Mouse (Mus musculus): ENCODE data around the gene Ak3. TPM values are rescaled to one million over a fixed set of nuclear protein-coding genes. Genes with fewer than 3 reads are reported as not detected.
"Not testable (repeated sequence)": the region's sequence is repeated elsewhere in the genome, so short reads cannot be mapped to it uniquely, and the experiment has no call there.

The Ak3 gene
- polyA plus RNA-seq, 1 experiment from 2014 or later: 42.7 TPM

DNA sequence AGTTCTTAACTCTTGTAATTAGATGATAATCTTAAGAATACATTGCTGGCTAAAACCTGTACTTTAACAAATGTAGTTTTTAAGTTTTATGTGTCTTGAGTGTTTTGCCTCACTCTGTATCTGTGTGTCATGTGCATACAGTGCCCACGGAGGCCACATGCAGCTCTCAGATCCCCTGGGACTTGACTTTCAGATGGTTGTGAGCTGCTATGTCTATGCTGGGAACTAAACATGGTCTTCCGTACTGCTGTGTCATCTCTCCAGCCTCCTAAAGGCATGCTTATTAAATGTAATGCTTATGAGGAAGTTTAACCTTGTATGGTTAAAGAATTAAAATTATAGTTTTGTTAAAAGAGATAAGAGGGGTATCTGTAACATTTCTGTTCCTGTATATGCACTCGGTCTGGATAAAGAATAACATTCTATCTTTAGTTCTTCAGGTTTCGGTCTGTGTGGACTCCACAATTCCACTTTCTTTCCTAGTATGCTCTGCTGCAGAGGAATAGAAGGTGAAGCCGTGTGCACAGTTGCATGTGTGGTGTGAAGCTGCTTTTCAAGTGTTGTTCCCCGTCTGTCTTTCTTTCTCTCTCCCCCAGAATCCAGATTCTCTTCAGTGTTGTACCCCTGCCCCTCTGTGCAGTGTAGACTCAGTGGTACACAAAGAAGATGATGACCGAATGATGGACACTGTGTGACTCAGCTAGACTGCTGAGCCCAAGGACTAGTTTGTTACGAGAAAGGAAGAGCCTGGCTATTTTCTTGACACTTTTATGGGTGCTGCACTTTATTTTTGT, 32.2 kb downstream of the Ak3 start:
- no peak for DNase-seq
- WGBS (ENCODE audit: insufficient replicate concordance): 75% methylated on average over 8 of the region's 8 CpGs

DNA sequence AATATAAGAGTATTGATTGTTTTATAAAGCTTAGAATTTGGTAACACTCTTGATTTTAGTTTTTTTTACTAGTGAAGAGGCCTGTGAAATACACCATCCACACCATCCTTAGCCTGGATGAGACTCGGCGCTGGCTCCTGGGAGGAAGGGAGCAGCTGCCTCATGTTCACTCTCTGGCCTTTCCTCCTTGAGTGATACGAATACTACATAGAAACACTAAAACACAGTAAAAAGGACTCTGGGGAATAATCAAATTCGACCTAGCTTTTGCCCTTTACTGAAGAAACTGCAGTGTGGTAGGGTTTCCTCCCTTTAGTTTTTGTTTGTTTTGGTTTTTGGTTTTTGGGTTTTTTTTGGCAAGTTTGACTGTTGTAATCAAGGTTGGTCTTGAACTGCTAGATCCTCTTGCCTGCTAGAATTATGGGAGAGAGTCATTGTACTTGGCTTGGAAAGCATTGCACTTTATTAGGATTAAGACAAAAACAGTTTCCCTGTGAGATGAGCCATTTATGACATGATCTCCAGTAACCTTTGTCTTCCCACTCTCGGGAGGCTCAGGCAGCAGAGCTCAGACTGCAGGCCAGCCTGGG, 33.2 kb downstream of the Ak3 start:
- 78% methylated on average over 5 of the region's 5 CpGs for WGBS (ENCODE audit: insufficient replicate concordance)
- no peaks in the 10 kb centered on the region for H3K9me3 ChIP-seq (replicated peaks)
- no peak for DNase-seq

More for the DNA sequence above, 32.2 kb downstream of the Ak3 start:
- no peak overlapping the region for H3K9ac ChIP-seq
- H3K4me2 ChIP-seq: no peak overlapping the region
- no peak for ATAC-seq (ENCODE audit: low read depth)
- H3K9me3 ChIP-seq (replicated peaks): no peaks in the 10 kb centered on the region
- H3K4me1 ChIP-seq (replicated peaks): no peaks in the 10 kb centered on the region
- no peaks in the 10 kb centered on the region for H3K27me3 ChIP-seq
- peaks cover 77% of the 10 kb centered on the region for H3K36me3 ChIP-seq
- H3K27ac ChIP-seq: no peak overlapping the region
- H3K4me3 ChIP-seq (replicated peaks): no peak overlapping the region

DNA sequence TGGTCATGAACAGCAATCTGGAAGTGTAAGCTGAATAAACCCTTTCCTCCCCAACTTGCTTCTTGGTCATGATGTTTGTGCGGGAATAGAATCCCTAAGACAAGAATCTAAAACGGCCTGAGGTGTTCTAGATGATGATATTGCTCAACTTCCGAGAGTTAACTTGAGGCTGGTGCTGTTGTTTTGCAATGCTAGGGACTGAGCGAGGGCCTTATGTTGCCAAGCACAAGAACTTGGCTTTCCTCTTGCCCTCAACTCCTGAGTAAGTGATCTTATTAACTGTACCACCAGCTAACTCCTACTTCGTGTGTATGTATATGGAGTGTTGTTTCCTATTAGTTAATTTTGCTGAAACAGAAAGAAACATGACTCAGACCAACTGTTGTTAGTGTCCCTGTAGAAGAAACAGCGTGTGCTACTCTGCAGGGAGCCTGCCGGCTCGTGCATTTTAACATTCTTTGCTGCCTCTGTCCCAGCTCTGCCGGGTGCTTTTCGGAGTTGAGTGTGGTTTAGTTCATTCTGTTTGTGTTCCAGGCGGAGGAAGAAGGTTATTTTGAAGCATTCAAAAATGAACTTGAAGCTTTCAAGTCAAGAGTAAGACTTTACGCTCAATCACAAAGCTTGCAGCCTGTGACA, 36.3 kb downstream of the Ak3 start:
- DNase-seq (no peak), ATAC-seq (ENCODE audit: low read depth) (no peak)
- Histone ChIP-seq H3K9me3 (replicated peaks) (no peaks in the 10 kb centered on the region), H3K9ac (no peak overlapping the region), H3K4me2 (no peak overlapping the region), H3K27ac (no peak overlapping the region), H3K4me3 (replicated peaks) (no peak overlapping the region), H3K27me3 (no peaks in the 10 kb centered on the region), H3K4me1 (replicated peaks) (no peaks in the 10 kb centered on the region), H3K36me3 (peaks cover 72% of the 10 kb centered on the region)
- 82% methylated on average over 12 of the region's 12 CpGs for WGBS (ENCODE audit: insufficient replicate concordance)

More for the DNA sequence above, 33.2 kb downstream of the Ak3 start:
- no peaks in the 10 kb centered on the region for H3K27me3 ChIP-seq
- H3K36me3 ChIP-seq: peaks cover 68% of the 10 kb centered on the region
- no peak overlapping the region for H3K27ac ChIP-seq
- no peaks in the 10 kb centered on the region for H3K4me1 ChIP-seq (replicated peaks)
- H3K4me2 ChIP-seq: no peak overlapping the region
- H3K4me3 ChIP-seq (replicated peaks): no peak overlapping the region
- no peak for ATAC-seq (ENCODE audit: low read depth)
- no peak overlapping the region for H3K9ac ChIP-seq

DNA sequence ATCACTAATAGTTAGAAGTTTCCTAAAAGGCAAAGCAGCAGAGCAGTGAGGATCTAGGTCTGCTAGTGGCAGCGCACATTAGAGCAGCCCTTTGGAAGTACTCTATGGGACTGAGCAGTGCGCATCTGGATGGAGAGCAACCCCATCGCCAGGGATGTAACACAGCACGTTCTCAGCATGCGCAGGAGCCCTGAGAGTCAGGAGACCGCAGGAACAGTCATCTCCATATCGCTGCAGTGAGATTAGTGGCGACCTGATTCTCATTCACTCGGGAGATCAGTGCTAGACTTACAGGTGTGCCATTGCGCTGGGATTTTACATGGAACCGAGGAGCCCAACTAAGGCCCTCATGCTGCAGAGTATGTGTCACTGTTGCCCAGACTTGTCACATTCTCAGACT, 38.7 kb downstream of the Ak3 start:
- H3K27ac ChIP-seq: no peak overlapping the region
- H3K4me1 ChIP-seq (replicated peaks): no peaks in the 10 kb centered on the region
- H3K9me3 ChIP-seq (replicated peaks): no peaks in the 10 kb centered on the region
- 89% methylated on average over 11 of the region's 11 CpGs for WGBS (ENCODE audit: insufficient replicate concordance)
- ATAC-seq (ENCODE audit: low read depth) (no peak), DNase-seq (no peak)
- H3K9ac ChIP-seq: no peak overlapping the region
- no peaks in the 10 kb centered on the region for H3K27me3 ChIP-seq
- H3K4me2 ChIP-seq: no peak overlapping the region
- peaks cover 62% of the 10 kb centered on the region for H3K36me3 ChIP-seq
- H3K4me3 ChIP-seq (replicated peaks): no peak overlapping the region

DNA sequence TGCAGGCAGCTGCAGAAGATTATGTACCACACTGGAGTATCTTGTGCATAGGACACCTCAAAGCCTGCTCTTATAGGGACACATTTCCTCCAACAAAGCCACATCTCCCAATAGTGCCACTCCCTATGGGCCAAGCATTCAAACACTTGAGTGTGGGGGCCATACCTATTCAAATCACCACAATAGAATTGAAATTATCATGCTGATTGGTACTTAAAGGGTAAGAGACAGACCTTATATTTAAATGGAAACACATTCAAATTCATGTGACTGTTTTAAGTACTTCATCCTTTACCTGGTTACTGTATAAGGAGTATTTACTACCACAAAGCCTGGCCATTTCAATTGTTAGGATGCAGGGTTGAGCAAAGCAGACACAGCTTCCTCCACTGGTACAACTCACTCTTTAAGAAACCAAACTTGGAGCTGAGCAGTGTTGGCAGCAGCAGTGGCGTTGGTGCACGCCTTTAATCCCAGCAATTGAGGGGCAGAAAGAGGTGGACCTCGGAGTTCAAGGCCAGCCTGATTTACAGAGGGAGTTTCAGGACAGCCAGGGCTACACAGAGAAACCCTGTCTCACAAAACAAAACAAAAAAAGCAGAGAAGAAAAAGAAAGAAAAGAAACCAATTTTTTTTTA, 39.6 kb downstream of the Ak3 start:
- H3K9me3 ChIP-seq (replicated peaks): no peaks in the 10 kb centered on the region
- WGBS (ENCODE audit: insufficient replicate concordance): 78% methylated on average over 3 of the region's 3 CpGs
- H3K27ac ChIP-seq: no peak overlapping the region
- no peak overlapping the region for H3K4me2 ChIP-seq
- H3K9ac ChIP-seq: no peak overlapping the region
- H3K4me1 ChIP-seq (replicated peaks): no peaks in the 10 kb centered on the region
- no peak overlapping the region for H3K4me3 ChIP-seq (replicated peaks)
- H3K27me3 ChIP-seq: no peaks in the 10 kb centered on the region
- H3K36me3 ChIP-seq: peaks cover 55% of the 10 kb centered on the region
- ATAC-seq (ENCODE audit: low read depth): no peak
- DNase-seq: no peak

DNA sequence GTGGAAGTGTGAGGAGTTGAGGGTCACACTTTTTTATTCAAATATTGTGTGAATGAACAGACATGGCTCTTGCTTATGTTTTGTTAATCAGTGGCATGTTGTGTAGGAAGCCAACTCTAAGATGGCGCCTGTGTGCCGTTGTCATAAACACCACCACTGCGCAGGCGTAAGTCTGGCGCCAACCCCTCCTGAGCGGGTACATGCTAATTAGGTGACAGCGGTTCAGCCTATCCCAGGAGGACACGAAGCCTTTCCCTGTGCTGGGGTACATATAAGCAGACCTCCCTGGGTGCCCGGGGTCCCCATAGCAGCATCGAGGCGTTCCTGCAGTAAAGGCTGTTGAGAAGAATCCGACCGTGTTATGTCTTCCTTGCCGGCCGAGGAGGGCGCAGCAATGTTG, 47.4 kb downstream of the Ak3 start:
- not testable (repeated sequence) for H3K9ac ChIP-seq; H3K9me3 ChIP-seq (replicated peaks); H3K27me3 ChIP-seq; H3K4me2 ChIP-seq; H3K27ac ChIP-seq; H3K4me1 ChIP-seq (replicated peaks); ATAC-seq (ENCODE audit: low read depth); H3K4me3 ChIP-seq (replicated peaks); DNase-seq
- 88% methylated on average over 16 of the region's 16 CpGs for WGBS (ENCODE audit: insufficient replicate concordance)
- peaks cover 52% of the 10 kb centered on the region for H3K36me3 ChIP-seq

DNA sequence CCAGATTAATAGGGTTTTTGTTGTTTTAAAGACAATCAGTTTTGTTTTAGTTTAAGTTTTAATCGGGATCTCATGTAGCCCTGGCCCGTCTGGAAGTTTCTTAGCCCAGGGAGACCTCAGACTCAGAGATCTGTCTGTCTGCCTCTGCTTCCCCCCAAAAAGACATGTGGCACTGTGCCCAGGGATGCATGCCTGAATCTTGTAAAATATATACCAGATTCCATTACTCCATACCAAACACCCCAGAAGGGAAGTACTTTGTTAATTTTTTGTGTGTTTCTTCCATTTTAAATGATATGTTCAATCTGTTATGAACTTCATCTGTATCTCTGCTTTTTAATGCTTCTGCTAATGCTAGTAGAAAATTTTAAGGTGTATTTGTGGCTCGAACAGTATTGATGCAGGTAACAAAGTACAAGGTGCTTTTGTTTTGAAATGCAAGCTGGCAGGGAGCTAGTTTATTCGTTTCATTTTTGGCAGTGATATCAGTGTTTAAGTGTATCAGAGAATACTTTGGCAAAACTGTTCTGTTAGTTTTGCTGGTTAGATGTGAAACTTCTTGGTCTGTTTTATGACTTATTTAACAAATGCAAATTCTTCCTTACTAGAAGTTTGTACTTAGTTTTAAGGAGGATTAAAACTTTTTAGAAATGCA, 49.7 kb downstream of the Ak3 start:
- no peak overlapping the region for H3K4me2 ChIP-seq
- DNase-seq: no peak
- peaks cover 62% of the 10 kb centered on the region for H3K36me3 ChIP-seq
- no peak overlapping the region for H3K9ac ChIP-seq
- H3K27ac ChIP-seq: no peak overlapping the region
- H3K9me3 ChIP-seq (replicated peaks): no peaks in the 10 kb centered on the region
- H3K4me3 ChIP-seq (replicated peaks): no peak overlapping the region
- no peak for ATAC-seq (ENCODE audit: low read depth)
- H3K27me3 ChIP-seq: no peaks in the 10 kb centered on the region
- WGBS (ENCODE audit: insufficient replicate concordance): 85% methylated on average over 4 of the region's 4 CpGs
- H3K4me1 ChIP-seq (replicated peaks): peaks cover 5% of the 10 kb centered on the region; the same call in 1 of the 2 replicates

DNA sequence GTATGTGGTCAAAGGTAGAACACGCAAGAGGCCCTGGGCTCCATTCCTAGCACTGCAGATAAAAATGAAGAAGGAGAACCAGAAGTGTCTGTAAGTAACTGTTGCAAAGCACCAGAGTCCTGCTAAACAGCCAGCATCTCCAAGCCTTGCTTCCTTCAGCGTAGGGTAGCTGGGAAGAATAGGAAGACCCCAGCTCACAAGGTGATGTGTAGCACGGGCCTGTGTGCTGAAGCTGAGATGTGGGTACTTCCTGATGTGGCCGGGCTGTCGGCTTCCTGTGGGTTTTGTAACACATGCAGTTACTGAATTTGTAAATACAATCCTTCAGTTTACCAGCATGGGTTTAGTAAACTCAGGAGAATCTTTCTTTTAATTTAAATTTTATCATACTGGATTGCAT, 52.4 kb downstream of the Ak3 start:
- no peak for ATAC-seq (ENCODE audit: low read depth)
- H3K4me3 ChIP-seq (replicated peaks): no peak overlapping the region
- H3K9me3 ChIP-seq (replicated peaks): no peaks in the 10 kb centered on the region
- peaks cover 50% of the 10 kb centered on the region for H3K36me3 ChIP-seq
- DNase-seq: no peak
- H3K4me1 ChIP-seq (replicated peaks): peaks cover 20% of the 10 kb centered on the region
- H3K27ac ChIP-seq: no peak overlapping the region
- no peak overlapping the region for H3K4me2 ChIP-seq
- H3K27me3 ChIP-seq: no peaks in the 10 kb centered on the region
- 52% methylated on average over 5 of the region's 5 CpGs for WGBS (ENCODE audit: insufficient replicate concordance)
- H3K9ac ChIP-seq: no peak overlapping the region

DNA sequence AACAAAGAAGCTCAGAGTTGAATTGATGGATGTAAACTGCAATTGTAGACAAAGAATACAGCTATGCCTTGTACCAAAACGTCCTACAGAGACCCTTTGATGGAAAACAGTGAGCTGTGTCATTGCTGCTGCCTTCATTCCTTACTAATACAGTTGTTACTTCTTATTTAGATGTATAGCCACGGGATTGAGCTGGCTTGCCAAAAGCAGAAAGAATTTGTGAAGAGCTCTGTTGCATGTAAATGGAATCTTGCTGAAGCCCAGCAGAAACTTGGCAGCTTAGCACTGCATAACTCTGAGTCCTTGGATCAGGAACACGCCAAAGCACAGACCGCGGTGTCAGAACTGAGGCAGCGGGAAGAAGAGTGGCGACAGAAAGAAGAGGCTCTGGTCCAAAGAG, 52.9 kb downstream of the Ak3 start:
- no peak overlapping the region for H3K4me3 ChIP-seq (replicated peaks)
- no peak overlapping the region for H3K4me2 ChIP-seq
- ATAC-seq (ENCODE audit: low read depth) (no peak), DNase-seq (no peak)
- peaks cover 45% of the 10 kb centered on the region for H3K36me3 ChIP-seq
- WGBS (ENCODE audit: insufficient replicate concordance): 87% methylated on average over 7 of the region's 7 CpGs
- H3K9ac ChIP-seq: no peak overlapping the region
- H3K27ac ChIP-seq: no peak overlapping the region
- peaks cover 20% of the 10 kb centered on the region for H3K4me1 ChIP-seq (replicated peaks)
- no peaks in the 10 kb centered on the region for H3K9me3 ChIP-seq (replicated peaks)
- no peaks in the 10 kb centered on the region for H3K27me3 ChIP-seq

DNA sequence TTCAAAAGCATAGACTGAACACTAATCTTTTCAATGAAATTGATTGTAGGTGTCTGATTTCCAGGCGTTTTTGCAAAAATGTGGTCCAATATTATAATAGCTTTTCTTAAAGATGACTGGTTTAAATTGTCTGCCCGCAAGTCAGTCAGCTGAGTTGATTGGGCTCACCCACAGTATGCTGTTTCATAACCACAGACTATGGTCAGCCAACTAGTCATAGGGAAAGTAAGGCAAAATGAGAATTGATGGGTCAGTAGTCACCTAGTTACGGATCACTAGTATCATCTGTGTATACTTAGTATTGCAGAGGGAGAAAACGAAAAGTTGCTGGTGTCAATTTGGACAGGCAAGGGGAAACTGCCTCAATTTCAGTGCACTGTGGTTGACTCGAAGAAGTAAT, 56.4 kb downstream of the Ak3 start:
- H3K27me3 ChIP-seq: peaks cover 7% of the 10 kb centered on the region; the same call in 1 of the 2 replicates
- H3K9ac ChIP-seq: peak overlapping the region; percentile 96
- DNase-seq: no peak
- no peaks in the 10 kb centered on the region for H3K9me3 ChIP-seq (replicated peaks)
- 53% methylated on average over 5 of the region's 5 CpGs for WGBS (ENCODE audit: insufficient replicate concordance)
- no peak for ATAC-seq (ENCODE audit: low read depth)
- peak overlapping the region; percentile 82 for H3K4me2 ChIP-seq
- peaks cover 27% of the 10 kb centered on the region for H3K4me1 ChIP-seq (replicated peaks)
- H3K36me3 ChIP-seq: peaks cover 31% of the 10 kb centered on the region
- peak overlapping the region; percentile 90 for H3K27ac ChIP-seq
- peak overlapping the region; percentile 89 for H3K4me3 ChIP-seq (replicated peaks)
